Mouse (Mus musculus): ENCODE results near the gene Olfr782. TPM values are rescaled to one million over a fixed set of nuclear protein-coding genes. Genes with fewer than 3 reads are reported as not detected.

Gene Olfr782
- polyA plus RNA-seq, 1 experiment from 2014 or later, result not detected

Other genes with a start within 250 kb of the Olfr782 start
- not detected in 2 replicates for gene Olfr768, start 249.5 kb upstream of the Olfr782 start, polyA plus RNA-seq (2016; fragmentation: Nextera tagmentation; extraction: Ambion mirVana)
- gene Olfr769, start 231.0 kb upstream of the Olfr782 start, polyA plus RNA-seq (2016; fragmentation: Nextera tagmentation; extraction: Ambion mirVana), result not detected in 2 replicates
- not detected in 2 replicates for gene Olfr770, start 209.9 kb upstream of the Olfr782 start, polyA plus RNA-seq (2016; fragmentation: Nextera tagmentation; extraction: Ambion mirVana)
- gene Olfr771, start 184.1 kb upstream of the Olfr782 start, polyA plus RNA-seq (2016; fragmentation: Nextera tagmentation; extraction: Ambion mirVana), result not detected in 2 replicates
- gene Olfr772, start 170.9 kb upstream of the Olfr782 start, polyA plus RNA-seq (2016; fragmentation: Nextera tagmentation; extraction: Ambion mirVana), result not detected in 2 replicates
- not detected in 2 replicates for gene Olfr773, start 161.4 kb upstream of the Olfr782 start, polyA plus RNA-seq (2016; fragmentation: Nextera tagmentation; extraction: Ambion mirVana)
- not detected in 2 replicates for gene Olfr774, start 112.6 kb upstream of the Olfr782 start, polyA plus RNA-seq (2016; fragmentation: Nextera tagmentation; extraction: Ambion mirVana)
- gene Olfr775, start 100.4 kb upstream of the Olfr782 start, polyA plus RNA-seq (2016; fragmentation: Nextera tagmentation; extraction: Ambion mirVana), result not detected in 2 replicates
- gene Olfr776, start 89.7 kb upstream of the Olfr782 start, polyA plus RNA-seq (2016; fragmentation: Nextera tagmentation; extraction: Ambion mirVana), result not detected in 2 replicates
- gene Olfr777, start 77.4 kb upstream of the Olfr782 start, polyA plus RNA-seq (2016; fragmentation: Nextera tagmentation; extraction: Ambion mirVana), result not detected in 2 replicates
- gene Olfr780, start 30.7 kb upstream of the Olfr782 start, polyA plus RNA-seq (2016; fragmentation: Nextera tagmentation; extraction: Ambion mirVana), result not detected in 2 replicates
- not detected in 2 replicates for gene Olfr781, start 20.0 kb upstream of the Olfr782 start, polyA plus RNA-seq (2016; fragmentation: Nextera tagmentation; extraction: Ambion mirVana)
- 0.06 and 0.19 TPM in 2 replicates for gene Olfr784, start 35.2 kb downstream of the Olfr782 start, polyA plus RNA-seq (2016; fragmentation: Nextera tagmentation; extraction: Ambion mirVana)
- not detected in 2 replicates for gene Olfr785, start 56.6 kb downstream of the Olfr782 start, polyA plus RNA-seq (2016; fragmentation: Nextera tagmentation; extraction: Ambion mirVana)
- not detected in 2 replicates for gene Olfr786, start 78.5 kb downstream of the Olfr782 start, polyA plus RNA-seq (2016; fragmentation: Nextera tagmentation; extraction: Ambion mirVana)
- gene Olfr787, start 113.0 kb downstream of the Olfr782 start, polyA plus RNA-seq (2016; fragmentation: Nextera tagmentation; extraction: Ambion mirVana), result not detected in 2 replicates
- gene Olfr788, start 122.1 kb downstream of the Olfr782 start, polyA plus RNA-seq (2016; fragmentation: Nextera tagmentation; extraction: Ambion mirVana), result not detected in 2 replicates
- not detected in 2 replicates for gene Olfr789, start 135.9 kb downstream of the Olfr782 start, polyA plus RNA-seq (2016; fragmentation: Nextera tagmentation; extraction: Ambion mirVana)
- gene Olfr790, start 149.6 kb downstream of the Olfr782 start, polyA plus RNA-seq (2016; fragmentation: Nextera tagmentation; extraction: Ambion mirVana), result not detected in 2 replicates
- gene Olfr791, start 172.9 kb downstream of the Olfr782 start, polyA plus RNA-seq (2016; fragmentation: Nextera tagmentation; extraction: Ambion mirVana), result not detected in 2 replicates
- not detected in 2 replicates for gene Olfr792, start 190.3 kb downstream of the Olfr782 start, polyA plus RNA-seq (2016; fragmentation: Nextera tagmentation; extraction: Ambion mirVana)
- not detected in 2 replicates for gene Olfr794, start 218.8 kb downstream of the Olfr782 start, polyA plus RNA-seq (2016; fragmentation: Nextera tagmentation; extraction: Ambion mirVana)

Measured in neural tube, embryonic 12.5 days (tissue).